Mouse (Mus musculus) kidney, postnatal 25 days (tissue): Measurements from ENCODE around the gene Aoc3.
"Not testable (repeated sequence)": the region's sequence is repeated elsewhere in the genome, so short reads cannot be mapped to it uniquely, and the experiment has no call there.

Experiments
- DNase-seq, 2 experiments: peaks; one replicate each; pipeline ENCODE4 v3.0.0; 2021; ENCODE audit warnings: mixed read lengths in 2 of 2

Gene Aoc3

GRCm38 (mm10) chr11:101328941-101329635 is 1.3 kb upstream of the Aoc3 start:
- DNase-seq = peak in 1 of 2 experiments; percentile 57

- not testable (repeated sequence) for DNase-seq
These were observed 556 bp downstream of the Aoc3 start for GRCm38 (mm10) chr11:101330961-101331360.

- no peak for DNase-seq
These were observed 2.1 kb downstream of the Aoc3 start for GRCm38 (mm10) chr11:101332537-101332936.

- no peak for DNase-seq
These were observed 3.6 kb downstream of the Aoc3 start for GRCm38 (mm10) chr11:101334023-101334422.

- DNase-seq = peak in 1 of 2 experiments; percentile 29
These were observed 4.1 kb downstream of the Aoc3 start for GRCm38 (mm10) chr11:101334516-101334915.

GRCm38 (mm10) chr11:101335685-101336084 is 5.3 kb downstream of the Aoc3 start:
- DNase-seq = peak; percentile 63 to 71

GRCm38 (mm10) chr11:101338123-101338760 is 7.8 kb downstream of the Aoc3 start:
- DNase-seq = peak in 1 of 2 experiments; percentile 57

- DNase-seq = peak in 1 of 2 experiments; percentile 24
These were observed 16.8 kb downstream of the Aoc3 start for GRCm38 (mm10) chr11:101347083-101347775.

- DNase-seq = no peak
These were observed 18.4 kb downstream of the Aoc3 start for GRCm38 (mm10) chr11:101348774-101349173.

- no peak for DNase-seq
These were observed 18.8 kb downstream of the Aoc3 start for GRCm38 (mm10) chr11:101349216-101349615.

GRCm38 (mm10) chr11:101351100-101351720 is 20.8 kb downstream of the Aoc3 start:
- DNase-seq = no peak

GRCm38 (mm10) chr11:101351721-101352111 is 21.3 kb downstream of the Aoc3 start:
- peak in 1 of 2 experiments; percentile 74 for DNase-seq

GRCm38 (mm10) chr11:101353436-101353835 is 23.0 kb downstream of the Aoc3 start:
- DNase-seq = peak; percentile 51 to 72

GRCm38 (mm10) chr11:101354438-101355010 is 24.1 kb downstream of the Aoc3 start:
- DNase-seq = no peak

- DNase-seq = peak in 1 of 2 experiments; percentile 55
These were observed 25.5 kb downstream of the Aoc3 start for GRCm38 (mm10) chr11:101355916-101356315.

- DNase-seq = peak in 1 of 2 experiments; percentile 32
These were observed 27.2 kb downstream of the Aoc3 start for GRCm38 (mm10) chr11:101357505-101358182.

- peak in 1 of 2 experiments; percentile 27 for DNase-seq
These were observed 29.4 kb downstream of the Aoc3 start for GRCm38 (mm10) chr11:101359776-101360175.

- DNase-seq = peak in 1 of 2 experiments; percentile 72
These were observed 30.3 kb downstream of the Aoc3 start for GRCm38 (mm10) chr11:101360651-101361113.

GRCm38 (mm10) chr11:101364531-101364931 is 34.1 kb downstream of the Aoc3 start:
- peak; percentile 55 to 78 for DNase-seq

- DNase-seq = peak; percentile 75 to 91
These were observed 37.0 kb downstream of the Aoc3 start, which contains the start of gene G6pc for GRCm38 (mm10) chr11:101367326-101367935. Gene G6pc, plus strand, starts transcription at chr11:101367561.

GRCm38 (mm10) chr11:101370141-101370540 is 39.7 kb downstream of the Aoc3 start:
- DNase-seq = peak in 1 of 2 experiments; percentile 19
